Mouse (Mus musculus) bone marrow macrophage, adult 2 months (primary cell): ENCODE results near the gene Rad52.

Experiments used
- CTCF ChIP-seq: IDR thresholded peaks from 2 replicates; pipeline ENCODE4 v1.5.1; 2012; ENCODE audit warnings: low read depth, mild to moderate bottlenecking, low read length, moderate library complexity
- POLR2A ChIP-seq: IDR thresholded peaks from 2 replicates; pipeline ENCODE4 v1.6.1; 2012; ENCODE audit warnings: mild to moderate bottlenecking, low read depth, low read length, borderline replicate concordance

DNA sequence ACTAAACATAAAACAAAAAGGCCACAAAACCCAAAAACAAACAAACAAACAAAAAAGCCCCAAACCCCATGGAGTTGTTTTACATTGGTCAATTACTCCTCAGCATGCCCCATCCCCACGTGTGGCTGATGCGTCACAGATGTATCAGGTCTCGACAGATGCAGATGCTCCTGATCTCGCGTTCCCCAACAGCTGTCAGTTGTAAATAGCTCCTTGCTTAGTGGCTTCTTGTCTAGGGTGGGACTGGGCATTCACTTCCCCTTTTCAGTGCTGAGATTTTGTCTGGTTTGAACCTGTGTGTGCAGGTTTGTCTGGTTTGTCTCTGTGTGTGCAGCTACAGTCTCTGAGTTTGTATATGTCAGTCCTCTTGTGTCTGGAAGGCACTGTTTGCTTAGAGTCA, 9.5 kb downstream of the Rad52 start:
- TF ChIP-seq CTCF: no peak
- TF ChIP-seq POLR2A: no peak
